Mouse (Mus musculus) cerebellum, adult 8-10 months (tissue): ENCODE data around the gene Dcaf7.
"Not testable (repeated sequence)": the region's sequence is repeated elsewhere in the genome, so short reads cannot be mapped to it uniquely, and the experiment has no call there.

ENCODE experiments used
- DNase-seq: peaks from one replicate; pipeline ENCODE4 v3.0.0; 2022

Gene Dcaf7

GRCm38 (mm10) chr11:106036548-106037417, at the start of gene Dcaf7:
TSS of gene Dcaf7 (plus strand) at chr11:106036872.
- DNase-seq = peak; percentile 100

- no peak for DNase-seq
These were observed 49.2 kb upstream of the Dcaf7 start for GRCm38 (mm10) chr11:105987446-105987845.

- DNase-seq = no peak
These were observed 47.2 kb upstream of the Dcaf7 start for GRCm38 (mm10) chr11:105989446-105989845.

GRCm38 (mm10) chr11:105990231-105990630, 46.4 kb upstream of the Dcaf7 start:
- DNase-seq = no peak

GRCm38 (mm10) chr11:105994375-105994774, 42.3 kb upstream of the Dcaf7 start, which contains the start of gene Ace3:
TSS of gene Ace3 (plus strand) at chr11:105994675.
- DNase-seq = no peak

- DNase-seq = no peak
These were observed 36.6 kb upstream of the Dcaf7 start for GRCm38 (mm10) chr11:106000062-106000461.

- peak; percentile 29 for DNase-seq
These were observed 35.0 kb upstream of the Dcaf7 start for GRCm38 (mm10) chr11:106001718-106002117.

- no peak for DNase-seq
These were observed 32.1 kb upstream of the Dcaf7 start for GRCm38 (mm10) chr11:106004576-106004975.

- DNase-seq = no peak
These were observed 30.7 kb upstream of the Dcaf7 start for GRCm38 (mm10) chr11:106005970-106006369.

- no peak for DNase-seq
These were observed 28.9 kb upstream of the Dcaf7 start, which contains the start of gene Kcnh6 for GRCm38 (mm10) chr11:106007821-106008220. TSS of gene Kcnh6 (plus strand) at chr11:106008124.

- DNase-seq = no peak
These were observed 24.0 kb upstream of the Dcaf7 start for GRCm38 (mm10) chr11:106012711-106013110.

GRCm38 (mm10) chr11:106013556-106014225, 23.0 kb upstream of the Dcaf7 start:
- peak; percentile 32 for DNase-seq

- no peak for DNase-seq
These were observed 20.2 kb upstream of the Dcaf7 start for GRCm38 (mm10) chr11:106016440-106016839.

GRCm38 (mm10) chr11:106020051-106020763, 16.5 kb upstream of the Dcaf7 start:
- peak; percentile 27 for DNase-seq

GRCm38 (mm10) chr11:106025774-106026173, 10.9 kb upstream of the Dcaf7 start:
- DNase-seq = no peak

- peak; percentile 69 for DNase-seq
These were observed 10.1 kb upstream of the Dcaf7 start for GRCm38 (mm10) chr11:106026465-106027151.

GRCm38 (mm10) chr11:106027607-106028006, 9.1 kb upstream of the Dcaf7 start:
- DNase-seq = no peak

GRCm38 (mm10) chr11:106032074-106032473, 4.6 kb upstream of the Dcaf7 start:
- not testable (repeated sequence) for DNase-seq

- peak; percentile 32 for DNase-seq
These were observed 3.2 kb upstream of the Dcaf7 start for GRCm38 (mm10) chr11:106033491-106033919.

- no peak for DNase-seq
These were observed 1.7 kb upstream of the Dcaf7 start for GRCm38 (mm10) chr11:106034986-106035385.

GRCm38 (mm10) chr11:106037418-106037751, 713 bp downstream of the Dcaf7 start:
- peak; percentile 37 for DNase-seq

GRCm38 (mm10) chr11:106044349-106044748, 7.7 kb downstream of the Dcaf7 start:
- DNase-seq = no peak

GRCm38 (mm10) chr11:106045256-106045655, 8.6 kb downstream of the Dcaf7 start:
- no peak for DNase-seq
